Mouse (Mus musculus): Measurements from ENCODE around the gene Ltbp1.

DNA sequence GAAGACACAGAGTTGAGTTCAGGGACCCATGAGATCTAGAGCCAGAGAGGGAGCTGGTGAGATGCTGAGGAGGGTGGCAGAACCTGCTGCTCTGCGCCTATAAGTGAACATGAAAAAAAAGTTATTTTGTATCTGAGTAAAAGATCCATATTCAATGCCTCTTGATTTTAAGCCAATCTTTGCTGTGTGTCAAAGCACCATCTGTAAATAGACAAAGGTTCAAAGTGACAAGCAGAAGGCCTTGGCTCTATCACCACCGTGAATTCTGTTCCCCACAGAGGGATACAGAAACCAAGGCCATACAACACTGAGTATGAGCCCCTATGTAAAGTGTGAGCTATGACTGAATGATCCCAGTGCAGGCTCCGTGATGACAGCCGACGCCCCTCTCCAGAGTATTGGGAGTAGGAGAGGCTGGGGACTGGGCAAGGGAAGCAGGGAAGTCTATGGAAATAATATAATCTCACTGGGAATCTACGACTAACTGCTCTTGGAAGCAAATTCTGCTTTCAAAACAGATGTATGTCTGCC is 326.1 kb downstream of the Ltbp1 start:
- TF ChIP-seq CTCF (IDR thresholded peaks at IDR 0.05; ENCODE audit: extremely low read depth, insufficient read length, insufficient replicate concordance, low read depth, low read length) (no peak), POLR2A (IDR thresholded peaks at IDR 0.05; ENCODE audit: low read depth, low read length) (no peak)
